ENCODE assay signal across 8 mouse cellular contexts in the genomic region with DNA sequence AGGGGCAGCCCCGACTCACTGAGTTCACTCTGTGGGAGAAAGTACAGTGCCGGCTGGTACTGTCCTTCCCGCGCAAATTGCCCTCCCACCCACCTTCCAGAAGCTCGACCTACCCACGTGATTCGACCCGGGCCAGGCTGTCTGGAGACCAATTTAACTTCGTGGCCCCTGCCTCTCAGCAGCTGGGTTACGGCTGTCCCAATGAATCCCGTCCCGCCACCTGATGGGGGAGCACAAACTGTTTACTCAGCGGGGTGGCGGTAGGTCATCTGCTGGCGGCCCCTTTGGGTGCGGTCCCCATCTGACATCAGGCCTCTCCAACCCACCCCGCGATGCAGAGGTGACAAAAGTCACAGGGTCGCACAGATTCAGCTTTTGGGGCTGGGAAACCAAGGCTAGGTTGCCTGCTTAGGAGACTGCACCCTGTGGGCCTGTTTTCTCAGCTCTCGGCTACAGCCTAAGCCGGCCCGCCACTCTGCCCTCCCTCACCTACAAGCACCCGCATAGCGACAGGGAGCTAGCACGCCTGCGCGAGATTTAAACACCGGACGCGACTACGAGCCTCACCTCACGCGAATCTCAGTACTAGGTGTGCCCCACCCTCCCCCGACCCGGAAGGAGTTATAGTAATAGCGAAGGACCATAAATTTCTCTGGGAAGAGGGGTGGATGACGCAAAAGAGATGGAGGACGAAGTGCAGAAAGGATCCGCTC. TPM values are rescaled to one million over a fixed set of nuclear protein-coding genes. Genes with fewer than 3 reads are reported as not detected.
DNase-seq lines count a peak whose midpoint lies in the region; ATAC-seq lines count a peak whose summit lies in the region.

A gene (minus strand): TSS at position 593 of the 713 bp plus-strand sequence.

- H3K4me2 ChIP-seq in hindbrain, embryonic 14.5 days (replicated peaks), result peak within 1 kb of the TSS; percentile 93

- peaks cover 35% of the 10 kb centered on the region for H3K36me3 ChIP-seq in hindbrain, embryonic 14.5 days (replicated peaks; ENCODE audit: control insufficient read depth, insufficient read depth)

- peak within 1 kb of the TSS; percentile 85 for H3K9ac ChIP-seq in hindbrain, embryonic 14.5 days

- no peaks in the 10 kb centered on the region for H3K9me3 ChIP-seq in hindbrain, embryonic 14.5 days (ENCODE audit: control insufficient read depth, low read length)

- 3% methylated on average over 39 of the region's 39 CpGs for WGBS in hindbrain, embryonic 14.5 days

- H3K27me3 ChIP-seq in hindbrain, embryonic 14.5 days (ENCODE audit: control insufficient read depth, insufficient read depth, low read length), result no peaks in the 10 kb centered on the region

- peak; percentile 92 for DNase-seq in R1 (ENCODE audit: low read depth, low spot score)
- DNase-seq in cerebellum, postnatal 36 days, result peak; percentile 92 to 93
- DNase-seq in gastrocnemius, adult 18-20 months (ENCODE audit: low spot score), result peak; percentile 79
- DNase-seq in hindbrain, embryonic 14.5 days (ENCODE audit: low spot score), result peak; percentile 92
- DNase-seq in layer of hippocampus, postnatal 25 days (ENCODE audit: extremely low spot score in 1 of 2, low spot score in 1 of 2), result peak; percentile 67 to 73
- peak; percentile 92 for DNase-seq in lung, postnatal 10 days
- DNase-seq in ovary, postnatal 14 days (ENCODE audit: low spot score), result peak; percentile 79
- DNase-seq in thymus, postnatal 0 days (ENCODE audit: low spot score), result peak; percentile 91

- peaks cover 13% of the 10 kb centered on the region for H3K4me1 ChIP-seq in hindbrain, embryonic 14.5 days (replicated peaks; ENCODE audit: control insufficient read depth, insufficient read depth, low read length)

- peak within 1 kb of the TSS; percentile 84 for H3K27ac ChIP-seq in hindbrain, embryonic 14.5 days

- H3K4me3 ChIP-seq in hindbrain, embryonic 14.5 days (replicated peaks; ENCODE audit: low read length), result peak within 1 kb of the TSS; percentile 60

- peak; percentile 96 for ATAC-seq in hindbrain, embryonic 14.5 days (ENCODE audit: low FRiP score)

RNA-seq across cellular contexts. Expression of the gene that starts here (rescaled TPM):
- total RNA-seq in gastrocnemius, adult 18-20 months (2021), result 100 to 1,000 TPM; 125 to 126 TPM
- 131 and 138 TPM in 2 replicates for polyA plus RNA-seq in hindbrain, embryonic 14.5 days (2014; fragmentation: Nextera tagmentation; extraction: Ambion mirVana)
- 10 to 100 TPM; 74.9 to 79.0 TPM for total RNA-seq in layer of hippocampus, postnatal 25 days (2021)
- polyA plus RNA-seq in thymus, postnatal 0 days (2015; fragmentation: Nextera tagmentation; extraction: Ambion mirVana), result 72.5 and 74.8 TPM in 2 replicates

Comparison
In these comparisons a context has a peak if more than half of its experiments do, and no peak if none do; other contexts are left out.
1. Peak in every context shown above with its lines: DNase-seq, ATAC-seq, H3K4me3 ChIP-seq and H3K27ac ChIP-seq.